Mouse (Mus musculus) skeletal muscle tissue, adult 2 months (tissue): ENCODE measurements at regions not wholly inside any gene's neighbourhood (a gene's known extent, or its start where the extent isn't known, plus 50 kb on each side); places are given as distances from the start of the nearest gene placed in this dataset.
"Not testable (repeated sequence)": the region's sequence is repeated elsewhere in the genome, so short reads cannot be mapped to it uniquely, and the experiment has no call there.

Experiments used
- DNase-seq: peaks from one replicate; pipeline ENCODE4 v3.0.0-alpha.2; 2012; ENCODE audit warnings: low read depth, low spot score

DNA sequence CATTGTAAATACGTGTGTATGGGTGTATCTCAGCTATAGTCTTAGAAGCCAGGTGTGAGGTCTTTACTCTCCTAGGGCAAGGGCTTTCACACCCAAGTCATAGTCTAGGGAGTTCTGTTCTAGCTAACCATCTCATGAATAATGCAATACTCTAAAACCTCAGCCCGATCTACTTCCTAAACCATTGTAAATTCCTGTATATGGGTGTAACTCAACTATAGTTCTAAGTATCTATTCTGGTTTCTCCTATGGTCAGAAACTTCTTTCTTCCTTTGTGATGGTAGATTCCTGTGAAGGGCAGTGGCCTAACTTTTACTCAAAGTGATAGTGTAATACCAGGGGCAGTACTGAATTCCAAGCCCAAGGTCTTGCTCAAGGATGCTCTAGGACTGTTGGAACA lies 58.7 kb upstream of the Srd5a3 start:
- DNase-seq: not testable (repeated sequence)

DNA sequence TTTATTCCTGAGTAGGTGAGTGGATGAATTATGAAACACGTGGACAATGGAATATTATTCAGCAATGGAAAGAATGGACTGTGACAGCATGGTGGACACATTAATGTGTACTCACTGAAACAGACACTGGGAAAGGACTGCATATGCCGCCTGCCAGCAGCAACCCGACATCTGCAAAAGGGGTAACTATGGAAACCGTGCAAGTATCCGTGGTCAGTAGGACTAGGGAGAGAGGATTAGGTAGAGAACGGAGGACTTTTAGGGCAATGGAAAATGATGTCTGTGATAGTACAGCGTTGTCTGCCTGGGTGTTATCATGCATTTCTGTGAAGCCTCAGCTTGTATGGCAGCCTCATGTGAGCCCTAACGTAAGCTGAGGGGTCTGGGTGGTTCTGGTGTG lies 59.6 kb upstream of the Srd5a3 start:
- DNase-seq: no peak

DNA sequence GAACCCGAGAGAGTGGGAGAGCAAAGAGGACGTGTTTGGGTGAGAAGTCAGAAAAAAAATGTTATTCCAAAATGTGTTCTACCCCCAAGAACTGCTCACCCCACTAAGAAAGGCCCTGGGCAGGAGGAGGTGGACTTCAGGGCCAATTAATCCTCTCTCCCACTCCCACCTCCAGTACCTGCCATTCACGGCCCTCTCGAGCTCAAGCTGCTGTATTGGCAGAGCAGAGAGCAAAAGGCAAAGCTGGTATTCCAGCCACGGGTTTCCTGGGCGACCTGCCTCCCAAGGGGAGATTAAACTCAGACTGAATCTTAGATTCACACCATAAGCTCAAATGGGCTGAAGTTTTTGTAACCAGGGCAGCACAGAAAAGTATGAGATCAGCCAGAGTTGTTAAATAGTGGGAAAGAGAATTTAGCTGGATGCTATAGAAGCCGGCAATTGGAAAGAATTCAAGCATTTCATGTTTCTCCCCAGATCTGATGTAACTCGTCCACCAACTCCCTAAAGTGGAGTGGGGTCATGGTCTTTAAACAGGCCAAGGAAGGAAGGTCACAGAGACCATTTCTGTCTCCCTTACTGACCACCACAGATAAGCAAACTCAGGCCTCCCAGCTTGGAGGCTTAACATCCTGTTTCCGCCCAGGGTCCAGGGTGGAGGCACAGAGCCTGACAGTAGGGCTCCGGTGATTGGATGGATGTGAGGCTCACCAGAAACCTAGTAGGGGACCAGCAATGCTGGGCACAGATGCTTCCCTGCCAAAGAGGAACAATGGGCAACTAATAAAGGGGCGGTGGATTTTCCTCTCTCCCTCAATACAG lies 60.7 kb upstream of the Srd5a3 start:
- DNase-seq: no peak

DNA sequence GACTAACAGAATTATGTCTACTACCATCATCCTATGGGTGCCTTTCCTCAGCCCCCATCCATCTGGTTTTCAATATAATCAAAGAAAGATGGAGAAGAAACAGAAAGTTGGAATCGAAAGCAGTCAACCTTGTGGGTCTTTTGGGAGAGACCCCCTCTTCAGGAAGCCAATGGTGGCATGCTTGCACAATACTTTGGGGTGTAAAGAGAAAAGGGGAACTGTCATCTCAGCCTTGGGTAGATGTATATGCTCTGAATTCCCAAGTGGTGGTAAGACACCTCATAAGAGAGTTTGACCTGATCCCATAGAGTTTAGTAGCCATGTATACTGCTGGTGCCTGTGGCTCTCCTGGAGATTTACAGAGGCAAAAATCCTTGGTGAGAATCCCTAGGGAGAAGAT lies 61.6 kb upstream of the Srd5a3 start:
- no peak for DNase-seq

DNA sequence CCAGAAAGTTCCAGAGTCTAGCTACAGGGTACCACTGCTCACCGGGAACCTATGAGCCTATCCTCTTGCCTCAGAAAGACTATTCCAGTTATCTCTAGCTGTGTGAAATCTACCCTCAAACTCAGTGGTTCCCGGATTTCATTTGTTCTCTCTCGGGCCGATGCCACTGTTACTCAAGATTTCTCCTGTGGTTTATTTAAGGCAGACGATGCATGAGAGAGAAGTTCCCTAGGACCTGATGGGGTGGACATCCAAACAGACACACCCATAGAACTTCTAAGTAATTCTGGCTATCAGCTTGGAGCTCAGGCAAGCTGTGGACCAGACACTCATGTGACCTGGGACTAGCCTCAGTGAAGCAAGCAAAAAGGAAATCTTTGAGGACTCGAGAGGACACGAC lies 63.8 kb upstream of the Srd5a3 start:
- peak; percentile 28 for DNase-seq

DNA sequence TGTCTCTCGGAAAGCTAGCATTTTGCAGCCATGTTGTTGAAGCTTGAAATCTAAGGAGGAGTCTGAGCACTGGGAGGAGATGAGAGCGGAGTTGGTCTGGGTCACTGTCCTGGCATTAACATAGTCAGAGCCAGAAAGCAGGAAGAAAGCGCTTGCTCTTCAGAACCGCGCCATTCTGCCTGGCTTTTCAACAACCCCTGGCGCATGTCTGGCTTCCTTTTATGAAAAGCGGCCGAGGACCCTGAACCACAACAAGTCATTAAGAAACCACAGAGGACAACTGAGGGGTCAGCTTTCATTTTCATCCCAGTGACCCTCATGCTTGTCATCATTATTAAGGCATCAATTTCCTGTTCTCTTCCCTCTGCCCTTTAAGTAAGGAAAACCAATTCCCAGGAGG lies 64.7 kb upstream of the Srd5a3 start:
- DNase-seq: no peak

DNA sequence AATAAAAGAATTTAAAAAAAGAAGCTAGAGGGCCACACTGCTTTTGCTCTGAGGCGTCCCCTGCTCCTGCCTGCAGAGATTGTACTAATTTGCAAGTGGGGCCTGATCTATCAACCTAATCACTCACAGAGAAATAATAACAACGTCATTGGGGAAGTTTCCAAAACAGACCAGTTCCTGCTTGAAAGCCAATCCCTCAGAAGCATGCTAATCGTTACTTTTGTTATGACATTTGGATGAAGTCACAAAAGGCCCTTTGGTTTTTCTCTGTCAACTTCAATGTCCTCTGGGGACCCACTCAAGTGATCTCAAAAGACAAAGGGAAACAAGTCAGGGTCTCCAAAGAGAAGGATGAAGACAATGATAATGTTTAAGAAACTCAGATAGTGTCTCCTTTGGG lies 72.2 kb upstream of the Srd5a3 start:
- DNase-seq: no peak

DNA sequence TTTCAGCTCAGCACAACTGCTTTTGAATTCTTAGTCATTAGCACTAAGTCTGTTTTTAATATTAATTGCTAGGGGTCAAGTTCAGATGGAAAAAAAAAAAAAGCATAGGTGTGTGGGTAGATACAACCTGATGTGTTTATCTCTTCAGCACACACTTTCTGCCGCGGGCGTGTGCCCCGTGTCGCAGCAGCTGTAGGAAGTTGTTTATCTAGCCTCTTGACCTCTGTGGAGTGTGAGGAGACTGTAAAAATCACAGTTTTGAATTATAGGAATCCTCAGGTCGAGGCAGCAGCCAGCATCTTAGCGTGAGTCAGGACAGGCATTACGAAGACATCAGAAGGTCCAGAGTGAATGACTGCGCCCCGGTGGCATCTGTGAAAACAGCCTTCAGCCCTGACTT lies 72.8 kb upstream of the Srd5a3 start:
- no peak for DNase-seq

DNA sequence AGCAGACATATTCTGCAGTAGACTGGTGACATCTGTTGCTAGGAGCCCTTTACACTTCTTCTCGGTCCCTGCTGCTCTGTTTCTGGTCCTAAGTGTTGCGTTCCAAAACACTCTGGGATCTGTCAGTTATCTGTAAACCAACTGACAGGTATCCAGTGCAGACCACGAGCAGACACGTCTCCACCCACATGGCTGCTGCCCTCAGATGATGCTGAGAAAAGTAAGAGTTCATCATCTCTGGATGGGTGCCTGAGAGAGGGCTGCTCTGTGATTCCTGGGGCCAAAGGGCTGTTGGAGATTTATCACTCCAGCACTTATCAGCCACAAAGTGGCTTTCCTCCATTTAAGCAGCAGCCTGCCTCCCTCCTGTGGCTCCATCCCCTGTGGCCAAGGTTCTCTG lies 74.3 kb upstream of the Srd5a3 start:
- no peak for DNase-seq

DNA sequence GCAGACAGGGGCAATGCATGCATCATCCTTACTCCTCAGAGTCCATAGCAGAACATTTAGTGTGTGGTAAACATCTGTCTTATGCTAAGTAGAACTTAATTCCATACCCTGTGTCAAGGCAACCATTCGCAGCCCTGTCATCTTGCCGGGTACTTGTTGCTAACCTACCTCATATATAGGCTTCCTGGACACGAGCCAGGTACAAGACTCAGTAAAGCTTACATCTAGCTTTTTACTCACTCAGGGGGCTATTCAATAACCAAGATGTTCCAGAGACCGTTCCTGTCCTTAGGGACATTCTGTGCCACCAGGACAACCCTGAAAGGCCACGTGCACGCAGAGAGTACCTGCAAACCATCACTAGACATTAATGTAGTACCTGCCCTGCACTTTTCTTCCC lies 74.8 kb upstream of the Srd5a3 start:
- DNase-seq: no peak

DNA sequence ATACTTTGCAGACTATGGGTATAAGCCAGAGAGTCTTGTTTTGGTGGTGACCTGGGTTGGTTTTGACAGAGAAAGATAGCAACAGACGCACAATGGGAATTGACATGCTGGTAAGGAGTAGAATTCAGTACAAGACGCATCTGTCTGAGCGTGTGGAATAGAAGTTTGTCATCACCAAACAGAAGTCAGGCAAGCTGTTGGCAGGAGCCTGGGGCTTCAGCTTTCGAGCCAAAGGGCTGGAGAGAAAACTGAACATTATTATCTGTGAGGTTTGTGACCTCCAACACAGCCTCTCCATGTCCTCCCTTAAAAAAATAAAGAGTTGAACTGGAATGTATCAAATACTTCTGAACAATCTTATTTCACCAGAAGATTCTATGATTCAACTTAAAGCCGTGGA lies 75.4 kb upstream of the Srd5a3 start:
- no peak for DNase-seq

DNA sequence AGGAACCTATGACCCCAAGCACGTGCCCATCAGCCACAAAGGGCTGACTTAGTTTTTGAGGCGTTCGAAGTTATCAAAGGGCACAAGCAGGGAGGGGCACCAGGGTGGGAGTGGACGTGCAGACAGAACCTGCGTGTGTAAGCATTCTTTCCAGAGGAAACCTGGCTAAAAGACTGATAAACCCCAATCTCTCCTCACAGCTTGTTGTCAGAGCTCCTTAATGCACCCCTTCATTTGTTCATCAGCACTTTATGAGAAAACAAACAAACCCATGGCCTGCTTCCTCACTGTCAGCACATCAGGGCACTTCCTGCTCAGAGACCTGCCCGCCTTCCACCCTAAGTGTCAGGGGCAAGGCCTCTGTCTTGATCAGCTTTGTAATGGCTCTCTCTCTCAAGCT lies 76.6 kb upstream of the Srd5a3 start:
- DNase-seq: no peak

DNA sequence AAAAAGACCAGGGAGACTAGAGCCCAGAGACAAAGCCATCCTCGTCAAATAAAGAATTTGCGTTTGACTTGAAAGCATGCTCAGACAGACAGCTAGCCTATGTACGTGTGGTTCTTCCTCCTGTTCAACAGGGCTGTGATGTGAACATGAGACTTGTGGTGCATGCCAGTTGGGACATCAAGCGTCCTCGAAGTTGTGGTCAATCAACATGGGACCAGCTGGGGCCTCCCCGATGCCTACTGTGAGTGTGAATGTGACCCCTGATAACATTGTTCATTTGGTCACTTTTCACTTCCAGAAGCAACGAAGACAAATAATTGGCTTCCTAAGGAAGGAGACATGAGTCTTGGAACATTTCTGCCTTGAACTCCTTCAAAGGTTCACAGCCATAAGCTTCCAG lies 79.8 kb upstream of the Kdr start:
- DNase-seq: no peak

DNA sequence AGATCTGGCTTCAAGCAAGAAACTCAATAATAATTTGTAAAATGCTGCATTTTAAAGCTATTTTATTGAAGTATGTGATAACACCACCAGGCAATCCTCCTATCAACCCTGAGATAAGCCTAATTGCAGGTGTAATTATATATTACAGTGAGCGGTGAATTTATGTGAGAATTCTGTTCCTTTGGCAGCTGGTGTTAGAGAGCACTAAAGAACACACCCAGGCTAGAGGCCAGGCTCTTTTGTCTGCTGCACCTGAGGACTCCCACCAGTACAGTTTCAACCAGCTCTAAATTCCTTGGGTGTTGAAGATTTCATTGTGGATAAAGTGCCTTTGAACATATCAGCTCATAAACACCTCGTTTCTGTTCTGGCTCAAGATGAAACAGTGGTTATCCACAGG lies 77.6 kb upstream of the Kdr start:
- DNase-seq: no peak

DNA sequence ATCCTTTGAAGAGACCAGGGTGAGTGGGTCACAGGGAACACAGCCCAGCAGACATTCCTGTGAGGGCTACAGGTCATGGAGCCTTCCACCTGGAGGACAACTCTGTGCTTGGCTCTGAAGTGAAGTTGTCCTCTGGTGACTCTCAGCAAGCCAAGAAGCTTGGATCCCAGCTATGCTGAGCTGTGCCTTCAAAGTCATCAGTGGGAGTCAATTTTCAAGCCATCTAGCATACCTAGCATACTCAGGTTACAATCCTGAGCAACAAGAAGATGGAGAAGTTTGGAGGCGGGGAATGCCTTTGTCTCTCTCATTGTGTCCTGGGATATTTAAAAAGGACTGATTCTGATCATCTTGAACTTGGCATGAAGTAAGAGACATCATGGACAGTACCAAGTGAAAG lies 74.5 kb upstream of the Kdr start:
- no peak for DNase-seq

DNA sequence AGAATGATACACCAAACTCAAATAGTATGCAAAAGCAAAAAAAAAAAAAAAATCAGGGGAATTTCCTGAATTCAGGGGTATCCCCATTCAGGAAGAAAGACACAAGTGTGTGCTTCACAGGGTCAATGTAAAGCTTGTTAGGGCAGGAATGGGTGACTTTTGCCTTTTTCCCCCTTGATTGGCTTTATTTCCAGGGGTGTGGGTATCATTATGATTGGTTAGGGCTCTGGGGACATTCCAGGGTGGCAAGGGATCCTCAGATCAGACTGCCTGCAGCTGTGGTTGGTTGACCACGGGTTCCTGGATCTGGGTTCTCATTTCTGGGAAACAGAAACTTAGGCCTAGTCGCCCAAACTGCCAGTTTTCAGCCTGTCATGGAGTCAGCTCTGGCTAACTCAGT lies 73.4 kb upstream of the Kdr start:
- no peak for DNase-seq

DNA sequence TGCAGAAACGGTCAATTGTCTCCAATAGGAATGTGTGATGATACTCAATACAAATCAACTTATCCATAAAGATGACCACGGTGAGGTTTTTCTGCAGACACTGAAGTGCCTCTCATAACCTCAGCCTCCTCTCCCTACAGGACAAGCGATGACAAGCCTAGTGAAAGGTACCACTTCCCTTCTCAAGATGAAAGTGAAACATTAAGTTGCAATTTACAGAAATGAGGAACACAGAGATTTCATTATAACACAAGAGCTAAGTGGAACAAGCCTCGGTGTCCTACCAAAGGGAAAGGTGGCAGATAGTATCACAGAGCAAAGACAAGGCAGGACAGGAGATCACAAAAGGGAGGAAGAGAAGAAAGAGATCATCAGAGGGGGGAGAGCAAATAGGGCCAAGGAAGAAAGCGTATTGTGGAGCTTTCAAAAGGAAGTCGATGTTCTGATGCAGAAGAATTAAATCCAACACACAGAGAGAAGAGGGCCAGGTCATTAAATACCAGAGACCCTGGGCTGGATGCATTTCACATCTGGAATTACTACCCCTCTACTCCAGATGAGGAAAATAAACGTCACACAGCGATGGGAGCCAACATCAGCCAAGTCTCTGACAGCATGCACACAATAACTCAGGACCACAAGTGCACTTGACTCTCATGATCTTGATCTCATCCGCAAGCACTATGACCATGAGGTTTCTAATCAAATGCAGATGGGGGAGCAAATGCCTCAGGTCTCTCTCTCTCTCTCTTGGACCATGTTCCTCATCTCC lies 70.0 kb upstream of the Kdr start:
- DNase-seq: no peak

DNA sequence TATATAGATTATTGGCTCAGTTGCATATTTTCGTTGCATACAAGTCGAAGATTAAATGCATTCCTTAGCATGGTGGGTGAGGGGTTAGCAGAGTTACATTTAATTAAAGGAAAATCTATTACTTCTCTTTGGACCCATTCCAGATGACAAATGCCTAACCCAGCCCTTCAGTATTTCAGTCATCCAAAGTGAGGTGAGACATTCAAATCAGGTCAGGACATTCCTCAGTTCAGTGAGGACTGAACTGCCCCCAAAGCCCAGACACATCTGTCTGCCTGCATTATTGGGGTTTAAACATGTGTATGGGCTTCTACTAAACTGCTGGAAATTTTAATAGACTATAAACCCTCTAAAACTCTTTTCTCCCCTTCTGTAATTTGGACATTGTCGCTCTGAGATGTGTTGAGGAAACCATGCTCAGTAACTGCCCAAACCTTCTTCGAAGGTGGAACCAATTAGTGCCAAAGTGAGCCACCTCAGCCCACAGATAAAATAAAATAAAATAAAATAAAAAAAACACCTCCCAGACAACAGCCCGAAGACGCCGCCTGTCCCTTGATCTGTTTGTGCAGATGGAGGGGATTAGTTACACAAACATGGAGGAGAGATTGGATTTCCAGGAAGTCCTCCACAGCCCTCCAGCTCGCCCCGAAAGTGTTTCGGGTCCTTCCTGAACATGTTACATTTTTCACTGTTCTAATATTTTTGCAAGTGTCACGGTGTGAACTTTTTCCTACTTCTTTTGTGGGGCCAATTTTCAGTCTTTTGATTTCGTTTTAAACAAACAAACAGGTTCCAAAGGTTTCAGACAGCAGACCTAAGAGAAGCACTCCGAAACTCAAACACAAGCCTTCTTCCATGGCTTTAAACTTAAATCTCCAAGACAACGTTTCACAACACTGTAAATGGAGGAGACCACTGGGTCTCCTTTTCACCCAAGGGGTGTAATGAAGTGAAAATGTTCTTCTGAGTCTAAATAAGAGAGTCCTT lies 65.6 kb upstream of the Kdr start:
- DNase-seq: no peak

DNA sequence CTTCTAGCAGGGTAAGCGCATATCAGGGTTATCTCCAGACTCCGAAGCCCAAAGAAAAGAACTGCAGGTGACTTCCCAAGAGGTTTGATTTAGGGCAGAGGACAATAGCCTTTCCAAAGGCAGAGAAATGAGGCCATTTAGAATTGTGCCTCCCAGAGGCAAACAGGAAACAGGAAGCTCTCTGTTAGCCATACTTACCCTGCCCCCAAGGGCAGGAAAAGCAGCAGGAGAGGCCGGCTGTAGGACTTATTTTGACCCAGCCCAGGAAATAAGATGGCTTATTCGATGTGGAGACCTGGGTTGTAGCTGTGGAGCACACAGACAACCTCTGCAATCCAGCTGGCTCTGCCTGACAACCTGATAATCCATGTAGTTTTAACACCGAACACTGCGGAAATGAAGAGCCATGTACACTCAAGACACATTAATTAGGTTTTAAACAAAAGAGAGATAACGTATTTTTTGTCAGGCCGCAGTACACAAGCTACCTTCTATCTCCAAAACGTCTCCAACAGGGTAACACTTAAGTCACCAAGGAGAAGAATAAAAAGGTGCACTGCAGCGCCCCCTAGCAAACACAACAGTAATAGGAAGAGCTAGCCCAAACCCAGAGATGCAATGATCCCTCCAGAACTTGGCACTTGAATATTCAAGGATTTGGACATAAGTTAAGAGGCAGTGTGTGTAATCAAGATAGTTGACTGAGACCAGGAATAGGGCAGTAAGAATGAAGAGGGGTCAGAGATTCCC lies 62.4 kb upstream of the Kdr start:
- DNase-seq: peak; percentile 20

DNA sequence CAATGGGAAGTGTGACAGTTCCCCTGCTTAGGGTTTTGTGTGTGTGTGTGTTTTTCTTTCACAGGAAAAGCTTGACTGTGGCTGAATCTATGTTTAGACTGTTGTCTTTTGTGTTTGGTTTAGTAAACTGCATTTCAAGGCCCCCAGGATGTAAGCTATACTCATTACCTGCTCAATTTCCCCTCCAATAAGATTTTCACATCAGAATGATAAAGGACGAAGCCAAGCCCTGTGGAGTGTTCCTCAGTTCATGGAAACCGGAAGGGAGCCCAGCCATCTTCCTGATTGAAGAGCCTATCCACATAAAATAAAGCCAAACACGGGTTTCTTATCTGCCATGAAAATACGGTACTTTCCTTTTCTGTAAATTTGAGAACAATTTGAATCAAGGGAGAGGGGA lies 50.5 kb upstream of the Kdr start:
- DNase-seq: no peak
